Mouse (Mus musculus): Measurements from ENCODE around the gene 4931428L18Rik.

The 4931428L18Rik gene

GRCm38 (mm10) chr1:31152799-31153426, 69.6 kb downstream of the 4931428L18Rik start:
- no peak for DNase-seq (ENCODE audit: low spot score)

DNA sequence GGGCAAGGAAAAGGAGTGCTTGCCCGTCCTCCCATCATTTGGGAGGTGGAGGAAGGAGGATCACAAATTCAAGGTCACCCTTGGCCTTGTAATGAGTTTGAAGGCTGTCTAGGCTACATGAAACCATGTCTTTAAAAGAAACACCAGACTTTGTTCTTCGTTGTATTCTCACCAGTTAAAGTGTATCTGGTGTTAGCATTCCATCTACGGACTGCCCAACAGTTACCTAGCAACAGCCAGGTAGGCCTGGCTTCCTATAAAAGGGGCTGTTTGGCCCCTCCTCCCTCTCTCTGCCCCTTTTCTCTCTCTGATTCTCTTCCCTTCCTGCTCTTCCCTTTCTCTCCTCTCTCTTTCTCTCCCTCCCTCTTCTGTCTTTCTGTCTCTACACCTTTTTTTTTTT, 71.9 kb downstream of the 4931428L18Rik start:
- DNase-seq (ENCODE audit: low spot score), result no peak

DNA sequence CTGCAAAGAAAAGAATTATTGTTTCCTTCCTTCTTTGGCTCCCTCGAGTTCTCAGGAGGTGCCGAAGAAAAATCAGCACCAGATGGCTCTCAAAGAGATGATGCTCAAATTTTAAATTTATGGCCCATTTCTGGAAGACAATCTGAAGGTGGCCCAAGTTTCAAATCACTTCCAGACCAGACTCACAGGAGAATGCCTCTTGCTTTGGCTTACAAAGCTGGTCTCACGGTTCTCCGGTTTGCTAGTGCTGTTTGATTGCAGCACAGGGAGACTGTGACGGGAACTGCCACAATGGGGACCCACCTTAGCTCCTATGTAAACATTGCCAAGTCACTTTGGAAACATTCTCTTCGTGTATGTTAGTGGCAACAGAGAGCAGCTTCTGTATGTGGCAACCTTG, 72.8 kb downstream of the 4931428L18Rik start:
- DNase-seq (ENCODE audit: low spot score), result no peak

- DNase-seq (ENCODE audit: low spot score), result no peak
Observed at GRCm38 (mm10) chr1:31143571-31143970, 78.9 kb downstream of the 4931428L18Rik start.

- DNase-seq (ENCODE audit: low spot score), result no peak
Observed at GRCm38 (mm10) chr1:31142288-31143094, 80.0 kb downstream of the 4931428L18Rik start.

DNA sequence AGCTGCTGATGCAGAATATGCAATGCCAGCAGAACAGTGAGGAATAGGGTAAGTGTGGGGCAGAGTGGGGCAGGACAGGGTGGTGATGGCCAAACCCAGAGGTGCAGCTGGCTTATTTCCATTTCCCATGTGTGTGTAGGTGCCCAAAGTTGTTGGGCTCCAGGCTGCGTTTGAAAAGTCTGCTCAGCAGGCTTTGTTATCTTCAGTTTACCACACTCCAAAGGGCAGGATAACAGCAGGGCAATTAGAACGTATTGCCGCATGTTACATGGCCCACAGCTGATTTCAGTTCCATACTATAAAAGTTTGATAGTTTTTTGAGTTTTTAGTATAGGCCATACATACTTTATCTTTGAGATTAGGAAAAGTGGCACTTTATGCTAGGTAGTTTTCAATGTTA, 84.1 kb downstream of the 4931428L18Rik start:
- no peak for DNase-seq (ENCODE audit: low spot score)

DNA sequence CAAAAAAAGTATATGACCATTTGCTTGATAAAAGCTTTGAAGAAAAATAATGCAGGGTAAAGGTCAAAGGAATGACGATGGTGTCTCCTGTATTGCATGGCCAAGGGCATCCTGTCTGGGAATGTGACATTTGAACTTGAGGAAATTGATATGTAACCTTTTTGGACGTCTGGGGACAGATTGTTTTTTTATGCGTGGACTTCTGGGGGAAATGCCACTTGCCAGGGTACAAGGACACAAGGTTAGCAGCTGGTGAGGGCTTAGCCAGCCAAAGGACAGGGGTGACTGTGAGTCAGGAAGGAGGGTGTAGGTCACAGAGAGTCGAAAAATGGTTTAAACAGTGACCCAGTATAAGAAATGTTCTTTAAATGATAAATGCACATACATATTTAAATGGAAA, 109.0 kb downstream of the 4931428L18Rik start:
- DNase-seq (ENCODE audit: low spot score), result no peak

DNA sequence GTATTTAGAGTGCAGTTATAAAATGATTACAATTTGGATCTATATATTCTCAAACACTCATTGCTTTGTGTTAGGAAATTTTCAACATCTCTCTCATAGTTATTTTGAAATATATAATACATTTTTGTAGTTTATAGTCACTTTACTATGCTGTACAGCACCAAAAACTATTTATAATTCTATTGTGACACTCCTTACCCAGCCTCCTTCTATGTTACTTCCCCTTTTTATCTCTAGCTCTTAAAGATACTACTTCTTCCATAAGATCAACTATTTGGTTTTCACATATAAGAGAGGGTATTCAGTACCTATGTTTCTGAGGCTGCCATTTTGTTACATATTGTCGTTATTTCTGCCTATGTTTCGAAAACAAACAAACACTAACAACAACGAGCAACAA, 114.5 kb downstream of the 4931428L18Rik start:
- DNase-seq (ENCODE audit: low spot score), result no peak

DNA sequence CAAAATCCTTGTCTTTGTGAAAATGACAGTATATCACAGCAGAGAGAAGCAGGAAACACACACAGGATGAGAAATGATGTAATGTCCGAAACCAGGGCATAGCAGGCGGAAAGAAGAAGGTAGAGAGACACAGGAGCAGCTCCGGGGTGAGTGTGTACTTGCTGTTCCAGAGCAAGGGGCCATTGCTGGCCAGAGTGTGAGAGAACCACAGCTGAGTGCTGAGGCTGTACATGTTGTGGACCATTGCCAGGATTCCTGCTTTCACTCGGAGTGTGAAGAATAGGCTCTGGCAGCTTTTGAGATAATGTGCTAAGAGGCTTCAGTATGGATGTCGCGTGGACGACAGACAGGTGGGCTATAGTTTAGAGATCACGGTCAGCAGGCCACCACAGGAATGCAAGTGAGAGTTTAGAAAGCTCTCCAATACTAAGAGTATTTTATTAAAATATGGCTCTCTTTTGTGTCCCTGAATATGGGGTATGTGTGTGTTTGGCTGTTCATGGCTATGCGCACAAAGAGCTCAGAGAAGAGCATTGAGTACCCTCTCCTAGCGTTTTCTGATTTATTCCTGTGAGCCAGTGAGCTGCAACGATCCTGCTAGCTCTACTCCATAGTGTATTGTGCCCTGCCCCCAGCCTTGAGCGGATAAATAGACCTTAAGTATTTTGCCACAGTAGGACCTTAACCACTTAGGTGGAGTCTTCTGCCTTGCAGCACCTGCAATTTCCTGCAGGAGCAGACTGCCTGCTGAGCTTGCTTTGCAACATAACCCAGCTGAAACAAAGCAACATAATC, 119.4 kb downstream of the 4931428L18Rik start:
- no peak for DNase-seq (ENCODE audit: low spot score)

GRCm38 (mm10) chr1:31102280-31102679, 120.2 kb downstream of the 4931428L18Rik start:
- DNase-seq (ENCODE audit: low spot score), result no peak

GRCm38 (mm10) chr1:31097208-31097607, 125.3 kb downstream of the 4931428L18Rik start:
- no peak for DNase-seq (ENCODE audit: low spot score)

GRCm38 (mm10) chr1:31096466-31096793, 126.1 kb downstream of the 4931428L18Rik start:
- DNase-seq (ENCODE audit: low spot score), result no peak

GRCm38 (mm10) chr1:31095706-31096465, 126.6 kb downstream of the 4931428L18Rik start:
- no peak for DNase-seq (ENCODE audit: low spot score)

- DNase-seq (ENCODE audit: low spot score), result no peak
Observed at GRCm38 (mm10) chr1:31094792-31095191, 127.7 kb downstream of the 4931428L18Rik start.

- no peak for DNase-seq (ENCODE audit: low spot score)
Observed at GRCm38 (mm10) chr1:31093939-31094338, 128.5 kb downstream of the 4931428L18Rik start.

GRCm38 (mm10) chr1:31088686-31089085, 133.8 kb downstream of the 4931428L18Rik start:
- no peak for DNase-seq (ENCODE audit: low spot score)

DNA sequence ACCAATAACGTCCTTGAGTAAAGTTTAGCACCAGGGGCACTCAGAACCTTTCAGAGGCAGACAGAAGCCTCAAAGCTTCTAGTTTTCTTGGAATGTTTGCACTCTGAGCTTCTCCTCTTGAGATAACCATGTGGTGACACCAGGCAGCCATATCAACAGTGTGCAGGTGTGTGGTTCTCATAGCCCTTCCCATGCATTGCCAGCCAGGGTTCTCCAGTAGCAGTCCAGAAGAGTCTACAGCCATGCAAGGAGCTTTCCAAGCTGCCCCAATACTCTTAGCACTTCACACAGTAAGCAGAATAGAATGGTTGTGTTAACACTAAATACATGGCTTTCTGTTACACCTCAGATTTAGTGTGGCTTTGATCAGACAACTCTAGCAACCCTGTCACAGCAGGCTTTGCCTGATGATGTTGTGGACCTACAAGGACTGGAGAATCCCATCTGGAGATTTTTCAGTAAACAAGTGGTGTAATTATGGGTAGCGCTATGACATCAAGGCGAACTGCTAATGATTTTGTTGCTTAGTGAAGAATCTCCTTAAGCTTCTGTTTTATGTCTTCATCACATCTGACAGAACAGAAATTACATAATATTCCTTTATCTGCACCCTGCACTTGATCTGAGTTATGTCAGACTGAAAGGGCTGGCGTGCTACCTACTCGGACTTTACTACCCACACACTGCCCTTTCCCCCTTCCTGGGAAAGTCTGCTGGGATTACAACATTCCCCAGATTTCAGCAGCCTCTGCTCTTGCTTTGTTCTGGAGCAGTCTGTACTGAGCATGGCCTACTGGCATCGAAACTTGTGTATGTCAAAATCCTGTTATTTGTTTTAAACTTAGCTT, 149.7 kb downstream of the 4931428L18Rik start:
- DNase-seq (ENCODE audit: low spot score), result no peak

DNA sequence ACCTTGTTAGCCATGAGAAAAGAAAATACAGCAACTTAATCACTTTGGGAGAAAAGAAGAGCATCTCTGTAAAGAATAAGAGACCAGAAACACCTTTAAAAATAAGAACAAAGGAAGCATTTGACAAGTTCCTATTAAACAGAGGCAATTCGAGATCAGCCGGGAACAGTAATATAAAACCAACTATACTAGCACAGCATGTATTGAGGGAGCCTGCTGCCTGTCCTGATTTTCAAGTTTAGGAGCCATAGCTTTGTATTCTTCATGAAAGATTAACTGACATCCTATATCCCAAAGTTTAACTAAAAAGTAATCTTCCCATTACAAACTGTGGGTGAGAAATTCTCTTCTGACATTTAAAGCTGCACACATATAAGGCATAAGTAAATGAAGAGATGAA, 151.3 kb downstream of the 4931428L18Rik start:
- no peak for DNase-seq (ENCODE audit: low spot score)

DNA sequence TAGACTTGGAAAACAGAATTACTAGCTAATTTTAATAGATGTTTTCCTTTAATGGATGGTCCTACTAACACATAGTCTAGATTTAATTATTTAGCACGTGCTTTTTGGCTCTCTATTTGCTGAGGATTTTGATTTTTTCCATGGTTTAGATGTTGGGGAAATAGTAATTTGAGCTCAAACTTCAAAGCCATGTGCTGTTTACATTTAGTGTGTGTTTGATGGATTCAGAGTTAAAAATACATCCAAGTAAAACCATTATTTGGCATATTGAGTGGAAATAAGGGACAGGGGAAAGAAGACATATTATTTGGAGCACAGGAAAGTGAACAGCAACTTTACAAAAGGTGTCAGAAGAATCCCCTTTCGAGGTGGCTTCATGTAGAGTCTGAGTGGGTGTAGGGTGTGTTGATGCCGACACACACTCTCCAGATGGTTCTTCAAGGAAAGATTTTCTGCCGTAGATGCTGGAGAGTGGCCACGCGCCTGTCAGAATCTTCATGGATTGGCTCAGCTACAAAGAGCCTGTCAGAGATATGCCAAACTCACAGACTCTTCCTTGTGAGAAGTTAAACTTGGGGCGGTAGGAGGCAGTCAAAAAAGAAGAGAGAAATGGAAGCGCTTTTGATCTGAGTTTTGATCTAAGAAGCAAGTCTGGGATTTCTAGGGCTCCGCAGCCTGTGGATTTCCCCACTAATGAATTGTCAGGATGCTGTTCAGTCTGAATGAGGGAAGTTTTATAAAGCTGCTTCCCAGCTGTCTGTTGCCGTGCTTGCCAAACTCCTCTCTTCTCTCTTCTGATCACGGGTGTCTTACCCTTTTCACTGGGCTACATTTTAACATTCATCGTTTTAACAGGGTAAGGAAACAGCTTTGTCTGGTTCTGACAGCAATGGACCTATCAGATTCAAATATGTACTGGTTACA, 157.4 kb downstream of the 4931428L18Rik start:
- peak; percentile 7 for DNase-seq (ENCODE audit: low spot score)

DNA sequence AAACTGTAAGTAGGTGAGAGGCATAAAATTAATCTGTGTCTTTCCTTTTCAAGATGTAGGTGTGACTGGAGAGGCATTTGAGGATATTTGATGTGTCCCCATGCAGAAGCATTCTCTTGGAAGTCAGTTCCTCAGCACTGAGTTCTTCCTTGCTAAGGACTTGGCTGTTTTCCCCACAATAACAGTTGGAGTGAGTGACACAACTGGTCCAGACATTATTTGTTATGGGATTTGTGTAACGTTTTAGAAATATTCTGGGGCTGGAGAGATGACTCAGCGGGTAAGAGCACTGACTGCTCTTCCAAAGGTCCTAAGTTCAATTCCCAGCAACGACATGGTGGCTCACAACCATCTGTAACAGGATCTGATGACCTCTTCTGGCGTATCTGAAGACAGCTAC, 162.7 kb downstream of the 4931428L18Rik start:
- no peak for DNase-seq (ENCODE audit: low spot score)
